10 mouse cellular contexts compared by ENCODE assay signal in genomic region chr11:113791357-113792215, GRCm38 (mm10). TPM values are rescaled to one million over a fixed set of nuclear protein-coding genes. Genes with fewer than 3 reads are reported as not detected.
DNase-seq lines count a peak whose midpoint lies in the region; ATAC-seq lines count a peak whose summit lies in the region.
"Had no signal": no experiment of that assay in that cellular context is flagged by ENCODE, and none has a peak within 500 bp of the region (broad histone marks: within the 10 kb centered on the region; RNA-seq: fewer than 3 reads in every experiment).

No protein-coding gene starts in this region.

- H3K9me3 ChIP-seq in kidney, embryonic 14.5 days (ENCODE audit: control insufficient read depth, low read length) = no peaks in the 10 kb centered on the region
- H3K9me3 ChIP-seq in hindbrain, embryonic 15.5 days = no peaks in the 10 kb centered on the region
- H3K9me3 ChIP-seq in midbrain, embryonic 12.5 days = no peaks in the 10 kb centered on the region
- no peaks in the 10 kb centered on the region for H3K9me3 ChIP-seq in heart, embryonic 11.5 days (replicated peaks; ENCODE audit: control insufficient read depth, low read length)
- H3K9me3 ChIP-seq: stomach, embryonic 15.5 days had no signal

- no peak for DNase-seq in kidney, postnatal 14 days
- DNase-seq in embryo, embryonic 10.5 days (ENCODE audit: low spot score) = peak; percentile 66
- DNase-seq in ovary, postnatal 36 days (ENCODE audit: low spot score) = no peak
- DNase-seq in gastrocnemius, adult 18-20 months (ENCODE audit: low spot score) = no peak

- H3K4me2 ChIP-seq in kidney, embryonic 14.5 days (replicated peaks; ENCODE audit: low read depth, low read length) = no peak overlapping the region
- no peak overlapping the region for H3K4me2 ChIP-seq in hindbrain, embryonic 15.5 days
- peak overlapping the region; percentile 13; the same call in 1 of the 2 replicates for H3K4me2 ChIP-seq in midbrain, embryonic 12.5 days (replicated peaks)
- H3K4me2 ChIP-seq in heart, embryonic 11.5 days = no peak overlapping the region
- H3K4me2 ChIP-seq: stomach, embryonic 15.5 days had no signal

- H3K36me3 ChIP-seq in kidney, embryonic 14.5 days (ENCODE audit: control insufficient read depth, insufficient read depth, low read length) = no peaks in the 10 kb centered on the region
- 0 out of 2 replicates have a peak, but pooled peaks cover 5% of the 10 kb centered on the region for H3K36me3 ChIP-seq in hindbrain, embryonic 15.5 days
- H3K36me3 ChIP-seq in midbrain, embryonic 12.5 days = peaks cover 6% of the 10 kb centered on the region
- no peaks in the 10 kb centered on the region for H3K36me3 ChIP-seq in heart, embryonic 11.5 days (ENCODE audit: control insufficient read depth, insufficient read depth, low read length)
- H3K36me3 ChIP-seq: stomach, embryonic 15.5 days had no signal

- H3K4me1 ChIP-seq in kidney, embryonic 14.5 days (ENCODE audit: control insufficient read depth, insufficient read depth, low read length) = peaks cover 31% of the 10 kb centered on the region
- H3K4me1 ChIP-seq in hindbrain, embryonic 15.5 days (replicated peaks) = peaks cover 2% of the 10 kb centered on the region; the same call in 1 of the 2 replicates
- H3K4me1 ChIP-seq in midbrain, embryonic 12.5 days = peaks cover 44% of the 10 kb centered on the region
- peaks cover 21% of the 10 kb centered on the region for H3K4me1 ChIP-seq in heart, embryonic 11.5 days (ENCODE audit: control insufficient read depth, insufficient read depth, low read length)

- no peaks in the 10 kb centered on the region for H3K27me3 ChIP-seq in kidney, embryonic 14.5 days (ENCODE audit: control insufficient read depth, insufficient read depth, low read length)
- no peaks in the 10 kb centered on the region for H3K27me3 ChIP-seq in hindbrain, embryonic 15.5 days
- H3K27me3 ChIP-seq in midbrain, embryonic 12.5 days = peaks cover 3% of the 10 kb centered on the region; the same call in 1 of the 2 replicates
- no peaks in the 10 kb centered on the region for H3K27me3 ChIP-seq in heart, embryonic 11.5 days (ENCODE audit: control insufficient read depth, insufficient read depth, low read length)
- H3K27me3 ChIP-seq: stomach, embryonic 15.5 days had no signal

- ATAC-seq in kidney, embryonic 14.5 days (ENCODE audit: low FRiP score, low TSS enrichment) = 0 out of 2 replicates have a peak, but pooled peaks have one; percentile 32
- peak; percentile 80 for ATAC-seq in hindbrain, embryonic 15.5 days (ENCODE audit: low FRiP score, low read depth)
- peak; percentile 72 for ATAC-seq in midbrain, embryonic 12.5 days (ENCODE audit: low FRiP score, low read depth)
- ATAC-seq in heart, embryonic 11.5 days (replicated peaks; ENCODE audit: insufficient number of reproducible peaks, low FRiP score, low TSS enrichment) = no peak

- 39% methylated on average over 16 of the region's 16 CpGs for WGBS in kidney, embryonic 14.5 days
- WGBS in hindbrain, embryonic 15.5 days = 37% methylated on average over 16 of the region's 16 CpGs
- 31% methylated on average over 16 of the region's 16 CpGs for WGBS in midbrain, embryonic 12.5 days
- 62% methylated on average over 16 of the region's 16 CpGs for WGBS in heart, embryonic 11.5 days (ENCODE audit: insufficient replicate concordance)

- 0 out of 2 replicates have a peak overlapping the region, but pooled peaks have one; percentile 2 for H3K9ac ChIP-seq in kidney, embryonic 14.5 days (ENCODE audit: low read depth, low read length)
- no peak overlapping the region for H3K9ac ChIP-seq in hindbrain, embryonic 15.5 days
- H3K9ac ChIP-seq in midbrain, embryonic 12.5 days (replicated peaks) = 0 out of 2 replicates have a peak overlapping the region, but pooled peaks have one; percentile 26
- H3K9ac ChIP-seq in heart, embryonic 11.5 days (ENCODE audit: low read depth, low read length) = no peak overlapping the region
- H3K9ac ChIP-seq: liver, embryonic 14.5 days; stomach, embryonic 15.5 days had no signal

- no peak overlapping the region for H3K4me3 ChIP-seq in kidney, embryonic 14.5 days (ENCODE audit: low read length)
- no peak overlapping the region for H3K4me3 ChIP-seq in hindbrain, embryonic 15.5 days
- no peak overlapping the region for H3K4me3 ChIP-seq in midbrain, embryonic 12.5 days
- H3K4me3 ChIP-seq in heart, embryonic 11.5 days (ENCODE audit: low read depth, low read length) = no peak overlapping the region
- H3K4me3 ChIP-seq: stomach, embryonic 15.5 days had no signal

- H3K27ac ChIP-seq in kidney, embryonic 14.5 days (ENCODE audit: low read depth, low read length) = 0 out of 2 replicates have a peak overlapping the region, but pooled peaks have one; percentile 17
- H3K27ac ChIP-seq in hindbrain, embryonic 15.5 days (replicated peaks) = peak overlapping the region; percentile 58
- H3K27ac ChIP-seq in midbrain, embryonic 12.5 days (replicated peaks) = peak overlapping the region; percentile 70
- no peak overlapping the region for H3K27ac ChIP-seq in heart, embryonic 11.5 days (ENCODE audit: low read depth, low read length)
- H3K27ac ChIP-seq: liver, embryonic 14.5 days; stomach, embryonic 15.5 days had no signal

RNA-seq across cellular contexts. Expression of gene Cdc42ep4, which starts 39.9 kb away (rescaled TPM):
- polyA plus RNA-seq in kidney, embryonic 14.5 days (2014; fragmentation: Nextera tagmentation; extraction: Ambion mirVana) = 36.0 and 45.4 TPM in 2 replicates
- 67.5 and 71.7 TPM in 2 replicates for polyA plus RNA-seq in hindbrain, embryonic 15.5 days (2015; fragmentation: Nextera tagmentation; extraction: Ambion mirVana)
- polyA plus RNA-seq in midbrain, embryonic 12.5 days (2016; fragmentation: Nextera tagmentation; extraction: Ambion mirVana) = 102 and 104 TPM in 2 replicates
- 1 to 10 TPM; 4.5 to 7.4 TPM for total RNA-seq in gastrocnemius, adult 18-20 months (2021)
- polyA plus RNA-seq in heart, embryonic 11.5 days (2014; fragmentation: Nextera tagmentation; extraction: Ambion mirVana) = 18.4 and 19.3 TPM in 2 replicates

Comparison
In these comparisons a context has a peak if more than half of its experiments do, and no peak if none do; other contexts are left out.
1. H3K9ac ChIP-seq: peak in kidney, embryonic 14.5 days (single experiment) and midbrain, embryonic 12.5 days (single experiment); none in hindbrain, embryonic 15.5 days (single experiment) and heart, embryonic 11.5 days (single experiment).